Mouse (Mus musculus): Measurements from ENCODE around the gene Rab14. TPM values are rescaled to one million over a fixed set of nuclear protein-coding genes. Genes with fewer than 3 reads are reported as not detected.
A peak's percentile ranks its signal among the peaks of the same experiment; 100 is the strongest.

Gene Rab14
- total and polyA plus RNA-seq, 2 experiments from 2014 or later = 121 to 544 TPM

DNA sequence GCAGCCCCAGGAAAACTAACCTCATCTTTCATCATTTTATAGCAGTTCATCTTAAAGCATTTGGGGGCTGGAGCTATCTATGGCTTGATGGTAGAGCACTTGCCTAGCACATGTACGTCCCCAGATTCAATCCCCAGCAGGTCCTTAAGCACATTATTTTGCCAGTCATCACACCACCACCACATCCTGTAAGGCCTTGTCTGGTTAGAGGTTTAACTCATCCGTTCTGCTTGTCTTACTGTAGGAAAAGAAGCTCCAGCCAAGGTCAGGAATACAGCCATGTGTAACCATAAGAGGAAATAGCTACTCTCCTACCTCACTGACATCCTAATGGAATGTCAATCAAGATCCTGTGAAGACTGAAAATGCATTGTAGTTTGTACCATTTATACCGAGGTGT is 22.8 kb downstream of the Rab14 start:
- Histone ChIP-seq H3K4me1 (ENCODE audit: insufficient read depth) (no peaks in the 10 kb centered on the region), H3K36me3 (ENCODE audit: insufficient read depth) (peaks cover 64% of the 10 kb centered on the region), H3K27me3 (ENCODE audit: insufficient read depth, low read length) (no peaks in the 10 kb centered on the region), H3K9me3 (ENCODE audit: low read length) (no peaks in the 10 kb centered on the region), H3K4me2 (ENCODE audit: low read depth) (no peak overlapping the region), H3K27ac (ENCODE audit: low read depth, low read length) (no peak overlapping the region), H3K4me3 (ENCODE audit: low read depth, low read length) (no peak overlapping the region), H3K9ac (no peak overlapping the region)
- DNase-seq = peak; percentile 13
- WGBS = 83% methylated on average over 3 of the region's 3 CpGs
- no peak for ATAC-seq
- no peak for TF ChIP-seq CTCF (IDR thresholded peaks at IDR 0.05; ENCODE audit: low read depth)

DNA sequence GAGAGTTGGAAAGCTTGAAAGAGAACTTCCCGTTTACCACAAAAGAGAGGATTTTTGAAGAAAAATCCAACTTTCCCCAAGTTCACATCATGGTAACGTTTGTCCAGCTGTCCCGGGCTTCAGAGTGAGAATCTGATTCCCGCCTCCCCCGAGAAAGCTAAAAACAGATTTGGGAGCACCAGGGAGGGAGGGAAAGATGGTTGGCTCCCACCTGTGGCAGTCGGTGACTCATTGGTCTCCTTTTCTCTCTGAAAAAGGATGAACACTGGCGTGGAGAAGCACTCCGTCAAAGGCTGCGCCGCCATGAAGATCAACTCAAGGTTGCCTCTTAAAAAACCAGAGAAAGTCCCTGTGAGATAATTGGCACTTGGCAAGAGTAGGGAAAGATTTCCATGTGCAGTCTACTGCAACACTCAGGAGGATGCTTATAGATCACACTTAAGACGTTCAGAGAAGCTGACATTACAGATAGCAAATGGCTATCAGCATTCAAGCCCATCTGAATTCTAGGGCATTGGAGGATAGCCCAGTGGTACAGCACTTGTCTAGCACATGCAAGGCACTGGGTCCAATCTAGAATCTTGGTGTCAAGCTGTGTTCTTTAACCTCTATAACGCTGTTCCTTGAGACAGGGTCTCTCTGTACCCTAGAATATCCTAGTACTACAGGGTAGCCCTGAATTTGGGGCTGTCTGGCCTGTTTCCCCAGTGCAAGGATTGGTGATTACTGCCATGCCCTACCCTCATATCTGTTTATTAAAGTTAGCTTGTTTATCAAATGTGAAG is 25.4 kb downstream of the Rab14 start:
- no peaks in the 10 kb centered on the region for H3K9me3 ChIP-seq (ENCODE audit: low read length)
- no peaks in the 10 kb centered on the region for H3K27me3 ChIP-seq (ENCODE audit: insufficient read depth, low read length)
- H3K27ac ChIP-seq (ENCODE audit: low read depth, low read length) = no peak overlapping the region
- no peak for TF ChIP-seq CTCF (IDR thresholded peaks at IDR 0.05; ENCODE audit: low read depth)
- H3K4me1 ChIP-seq (ENCODE audit: insufficient read depth) = no peaks in the 10 kb centered on the region
- H3K4me3 ChIP-seq (ENCODE audit: low read depth, low read length) = no peak overlapping the region
- no peak overlapping the region for H3K9ac ChIP-seq
- H3K4me2 ChIP-seq (ENCODE audit: low read depth) = no peak overlapping the region
- no peak for ATAC-seq
- H3K36me3 ChIP-seq (ENCODE audit: insufficient read depth) = peaks cover 73% of the 10 kb centered on the region
- DNase-seq = no peak
- 93% methylated on average over 12 of the region's 12 CpGs for WGBS

DNA sequence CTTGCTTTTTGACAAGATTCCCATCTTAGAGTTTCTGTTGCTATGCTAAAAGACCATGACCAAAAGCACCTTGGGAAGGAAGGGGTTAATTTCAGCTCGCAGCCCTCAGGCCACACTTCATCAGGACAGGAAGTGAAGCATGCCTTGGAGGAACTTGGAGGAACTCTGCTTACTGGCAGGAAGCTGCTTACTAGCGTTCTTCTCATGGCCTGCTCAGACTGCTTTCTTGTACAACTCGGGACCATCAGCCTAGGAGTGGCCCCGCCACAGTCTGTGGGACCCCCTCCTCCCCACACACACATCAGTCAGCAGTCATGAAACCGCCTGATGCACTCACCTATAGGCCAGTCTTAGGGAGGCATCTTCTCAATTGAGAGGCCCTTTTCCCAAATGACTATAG is 26.8 kb downstream of the Rab14 start:
- no peaks in the 10 kb centered on the region for H3K9me3 ChIP-seq (ENCODE audit: low read length)
- DNase-seq (no peak), ATAC-seq (no peak)
- H3K27me3 ChIP-seq (ENCODE audit: insufficient read depth, low read length) = no peaks in the 10 kb centered on the region
- H3K36me3 ChIP-seq (ENCODE audit: insufficient read depth) = peaks cover 77% of the 10 kb centered on the region
- H3K27ac ChIP-seq (ENCODE audit: low read depth, low read length) = no peak overlapping the region
- no peak overlapping the region for H3K4me3 ChIP-seq (ENCODE audit: low read depth, low read length)
- WGBS = 64% methylated on average over 5 of the region's 5 CpGs
- H3K9ac ChIP-seq = no peak overlapping the region
- H3K4me2 ChIP-seq (ENCODE audit: low read depth) = no peak overlapping the region
- H3K4me1 ChIP-seq (ENCODE audit: insufficient read depth) = no peaks in the 10 kb centered on the region
- no peak for TF ChIP-seq CTCF (IDR thresholded peaks at IDR 0.05; ENCODE audit: low read depth)

DNA sequence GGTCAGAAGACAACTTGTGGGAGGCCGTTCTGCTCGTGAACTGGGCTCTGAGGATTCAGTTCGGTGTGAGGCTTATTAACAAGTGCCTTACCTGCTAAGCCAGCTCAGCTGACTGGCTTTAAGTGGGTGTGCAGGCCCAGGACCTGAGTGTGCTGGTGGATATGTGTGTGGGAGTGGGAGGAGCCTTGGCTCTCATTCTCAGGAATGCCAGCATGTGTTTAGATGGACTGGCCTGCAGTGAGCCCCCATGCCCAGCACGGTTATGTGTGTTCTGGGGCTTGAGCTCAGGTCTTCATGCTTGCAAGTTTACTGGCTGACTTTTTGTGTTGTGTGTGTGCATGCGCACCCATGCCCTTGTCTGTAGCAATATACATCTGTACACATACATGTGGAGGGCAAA is 27.3 kb downstream of the Rab14 start:
- DNase-seq = no peak
- no peak for ATAC-seq
- Histone ChIP-seq H3K27ac (ENCODE audit: low read depth, low read length) (no peak overlapping the region), H3K4me3 (ENCODE audit: low read depth, low read length) (no peak overlapping the region), H3K9me3 (ENCODE audit: low read length) (no peaks in the 10 kb centered on the region), H3K9ac (no peak overlapping the region), H3K4me1 (ENCODE audit: insufficient read depth) (no peaks in the 10 kb centered on the region), H3K4me2 (ENCODE audit: low read depth) (no peak overlapping the region), H3K27me3 (ENCODE audit: insufficient read depth, low read length) (no peaks in the 10 kb centered on the region), H3K36me3 (ENCODE audit: insufficient read depth) (peaks cover 77% of the 10 kb centered on the region)
- no peak for TF ChIP-seq CTCF (IDR thresholded peaks at IDR 0.05; ENCODE audit: low read depth)
- 90% methylated on average over 5 of the region's 5 CpGs for WGBS

DNA sequence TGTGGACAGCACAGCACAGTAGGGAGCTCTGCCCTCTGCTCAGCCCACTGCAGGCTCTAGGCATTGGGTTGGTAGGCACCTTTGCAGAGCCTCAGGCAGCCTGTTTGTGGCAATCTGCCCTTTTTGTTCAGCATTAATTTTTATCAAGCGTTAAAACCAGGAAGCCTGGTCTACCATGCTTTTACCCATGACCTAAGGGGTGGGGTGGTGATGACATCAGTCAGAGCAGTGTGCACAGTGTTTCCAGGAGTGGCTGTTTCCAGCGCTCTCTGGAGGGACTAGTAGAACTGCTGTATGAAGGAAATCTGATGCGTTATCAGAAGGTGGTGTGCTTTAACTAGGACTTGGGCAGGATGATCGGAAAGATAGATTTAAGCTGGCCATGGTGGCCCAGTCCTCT is 28.7 kb downstream of the Rab14 start:
- TF ChIP-seq CTCF (IDR thresholded peaks at IDR 0.05; ENCODE audit: low read depth) = no peak
- Histone ChIP-seq H3K4me3 (ENCODE audit: low read depth, low read length) (no peak overlapping the region), H3K9me3 (ENCODE audit: low read length) (no peaks in the 10 kb centered on the region), H3K4me2 (ENCODE audit: low read depth) (no peak overlapping the region), H3K36me3 (ENCODE audit: insufficient read depth) (peaks cover 78% of the 10 kb centered on the region), H3K27ac (ENCODE audit: low read depth, low read length) (no peak overlapping the region), H3K27me3 (ENCODE audit: insufficient read depth, low read length) (no peaks in the 10 kb centered on the region), H3K4me1 (ENCODE audit: insufficient read depth) (no peaks in the 10 kb centered on the region), H3K9ac (no peak overlapping the region)
- WGBS = 95% methylated on average over 4 of the region's 4 CpGs
- ATAC-seq (no peak), DNase-seq (no peak)

DNA sequence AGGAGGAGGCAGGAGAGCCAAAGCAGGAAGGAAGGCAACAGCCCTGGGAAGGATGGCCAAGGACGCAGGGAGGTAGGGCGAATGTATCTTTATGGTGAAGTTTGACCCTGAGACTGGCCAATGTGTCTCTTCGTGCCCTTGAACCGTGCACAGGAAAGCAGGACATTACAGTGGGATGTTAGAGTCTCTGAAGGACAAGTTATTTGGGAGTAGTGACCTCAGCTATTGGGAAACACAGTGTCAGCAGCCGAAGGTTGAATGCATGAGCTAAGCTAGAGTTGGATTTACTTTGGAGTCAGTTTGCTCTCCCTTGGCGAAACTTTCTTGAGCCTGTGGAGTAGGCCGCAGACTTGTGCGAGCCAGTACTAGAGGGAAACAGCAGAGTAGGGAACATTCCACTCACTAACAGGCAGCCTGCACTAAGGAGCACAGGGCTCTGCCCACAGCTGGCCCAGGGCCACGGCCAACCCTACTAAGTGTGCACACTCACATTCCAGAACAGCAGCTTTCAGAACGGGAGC is 29.5 kb downstream of the Rab14 start:
- Histone ChIP-seq H3K36me3 (ENCODE audit: insufficient read depth) (peaks cover 81% of the 10 kb centered on the region), H3K4me3 (ENCODE audit: low read depth, low read length) (no peak overlapping the region), H3K27ac (ENCODE audit: low read depth, low read length) (no peak overlapping the region), H3K4me2 (ENCODE audit: low read depth) (no peak overlapping the region), H3K9ac (no peak overlapping the region), H3K4me1 (ENCODE audit: insufficient read depth) (no peaks in the 10 kb centered on the region), H3K9me3 (ENCODE audit: low read length) (no peaks in the 10 kb centered on the region), H3K27me3 (ENCODE audit: insufficient read depth, low read length) (no peaks in the 10 kb centered on the region)
- ATAC-seq (no peak), DNase-seq (no peak)
- WGBS = 92% methylated on average over 10 of the region's 10 CpGs
- no peak for TF ChIP-seq CTCF (IDR thresholded peaks at IDR 0.05; ENCODE audit: low read depth)

DNA sequence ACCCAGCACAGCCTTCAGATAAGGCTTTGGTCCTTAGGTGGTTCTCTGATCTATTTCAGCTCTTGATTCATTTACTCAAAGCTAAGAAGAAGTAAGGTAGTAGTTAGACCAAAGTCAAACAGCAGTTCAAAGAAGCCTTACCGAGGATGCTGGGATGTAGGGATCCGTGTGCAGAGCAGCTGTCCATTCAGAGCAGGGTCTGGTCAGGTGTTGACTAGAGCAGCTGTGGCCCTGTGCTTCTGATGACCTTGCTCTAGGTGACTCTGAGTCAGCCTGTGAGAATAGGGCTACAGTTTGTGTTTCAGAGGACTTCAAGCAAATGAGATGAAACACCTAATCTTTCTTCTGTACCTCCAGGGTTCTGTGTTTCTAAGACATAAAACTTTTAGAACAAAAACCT is 31.5 kb downstream of the Rab14 start:
- no peak overlapping the region for H3K9ac ChIP-seq
- H3K9me3 ChIP-seq (ENCODE audit: low read length) = no peaks in the 10 kb centered on the region
- H3K36me3 ChIP-seq (ENCODE audit: insufficient read depth) = peaks cover 75% of the 10 kb centered on the region
- TF ChIP-seq CTCF (IDR thresholded peaks at IDR 0.05; ENCODE audit: low read depth) = no peak
- no peak for DNase-seq
- no peak for ATAC-seq
- H3K4me3 ChIP-seq (ENCODE audit: low read depth, low read length) = no peak overlapping the region
- H3K27me3 ChIP-seq (ENCODE audit: insufficient read depth, low read length) = no peaks in the 10 kb centered on the region
- H3K4me2 ChIP-seq (ENCODE audit: low read depth) = no peak overlapping the region
- 88% methylated on average over 2 of the region's 2 CpGs for WGBS
- H3K27ac ChIP-seq (ENCODE audit: low read depth, low read length) = no peak overlapping the region
- no peaks in the 10 kb centered on the region for H3K4me1 ChIP-seq (ENCODE audit: insufficient read depth)
